Comparison of ENCODE assay signal across 32 mouse cellular contexts in the genomic region with DNA sequence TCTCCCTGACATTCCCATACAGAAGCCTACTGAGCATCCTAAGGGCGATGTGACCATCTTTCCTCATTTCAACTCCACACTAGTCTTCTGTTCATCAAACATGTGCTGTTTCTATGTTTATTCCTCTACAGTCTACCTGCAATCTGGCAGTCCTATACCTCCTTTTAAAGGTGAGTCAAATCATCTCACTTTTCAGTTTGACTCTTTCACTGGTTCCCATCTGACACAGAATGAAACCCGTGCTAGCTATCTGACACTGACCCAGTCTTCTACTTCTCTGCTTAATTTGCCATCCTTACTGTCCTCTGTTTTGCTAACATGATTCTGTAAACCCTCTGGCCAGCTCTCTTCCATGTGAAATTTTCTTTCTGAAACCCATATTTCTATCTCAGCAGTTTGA.
"Had no signal": no experiment of that assay in that cellular context is flagged by ENCODE, and none has a peak within 500 bp of the region (broad histone marks: within the 10 kb centered on the region; RNA-seq: fewer than 3 reads in every experiment).

No protein-coding gene starts in this region.

- H3K36me3 ChIP-seq: limb, embryonic 10.5 days; limb, embryonic 12.5 days; limb, embryonic 13.5 days; limb, embryonic 15.5 days; liver, embryonic 12.5 days; liver, embryonic 13.5 days; liver, embryonic 15.5 days; lung, embryonic 15.5 days; midbrain, embryonic 10.5 days; midbrain, embryonic 12.5 days; midbrain, embryonic 13.5 days; midbrain, embryonic 15.5 days; neural tube, embryonic 12.5 days had no signal

- ATAC-seq: liver, embryonic 12.5 days; liver, postnatal 0 days; lung, postnatal 0 days; midbrain, embryonic 13.5 days; midbrain, embryonic 15.5 days; midbrain, embryonic 16.5 days had no signal

- H3K27ac ChIP-seq: limb, embryonic 10.5 days; limb, embryonic 12.5 days; limb, embryonic 13.5 days; limb, embryonic 15.5 days; liver, embryonic 12.5 days; liver, embryonic 13.5 days; liver, embryonic 14.5 days; liver, embryonic 15.5 days; lung, embryonic 15.5 days; macrophage; midbrain, embryonic 10.5 days; midbrain, embryonic 12.5 days; midbrain, embryonic 13.5 days; midbrain, embryonic 15.5 days; neural tube, embryonic 12.5 days had no signal

- H3K9me3 ChIP-seq: limb, embryonic 10.5 days; limb, embryonic 12.5 days; limb, embryonic 13.5 days; limb, embryonic 15.5 days; liver, embryonic 12.5 days; liver, embryonic 13.5 days; liver, embryonic 15.5 days; lung, embryonic 15.5 days; midbrain, embryonic 10.5 days; midbrain, embryonic 12.5 days; midbrain, embryonic 13.5 days; midbrain, embryonic 15.5 days; neural tube, embryonic 12.5 days had no signal

- H3K9ac ChIP-seq: limb, embryonic 12.5 days; limb, embryonic 13.5 days; limb, embryonic 15.5 days; liver, embryonic 12.5 days; liver, embryonic 13.5 days; liver, embryonic 14.5 days; liver, embryonic 15.5 days; liver, postnatal 0 days; lung, embryonic 14.5 days; lung, embryonic 15.5 days; midbrain, embryonic 12.5 days; midbrain, embryonic 13.5 days; midbrain, embryonic 15.5 days; neural tube, embryonic 12.5 days had no signal

- H3K4me2 ChIP-seq: limb, embryonic 12.5 days; limb, embryonic 13.5 days; limb, embryonic 15.5 days; liver, embryonic 11.5 days; liver, embryonic 12.5 days; liver, embryonic 13.5 days; liver, embryonic 15.5 days; lung, embryonic 14.5 days; lung, embryonic 15.5 days; midbrain, embryonic 11.5 days; midbrain, embryonic 12.5 days; midbrain, embryonic 13.5 days; midbrain, embryonic 15.5 days; neural tube, embryonic 12.5 days had no signal

- H3K4me1 ChIP-seq: limb, embryonic 10.5 days; limb, embryonic 12.5 days; limb, embryonic 13.5 days; limb, embryonic 15.5 days; liver, embryonic 12.5 days; liver, embryonic 13.5 days; liver, embryonic 15.5 days; lung, embryonic 15.5 days; megakaryocyte, embryonic 14.5 days; midbrain, embryonic 10.5 days; midbrain, embryonic 12.5 days; midbrain, embryonic 13.5 days; midbrain, embryonic 15.5 days; neural tube, embryonic 12.5 days had no signal

- DNase-seq: left cerebral cortex, postnatal 4 days; liver; liver, embryonic 13.5 days; liver, postnatal 0 days; lung, adult 18-20 months; lung, adult 2 months; lung, embryonic 14.5 days; lung, postnatal 10 days; lung, postnatal 14 days; lung, postnatal 36 days; lung, postnatal 4 days; midbrain, embryonic 14.5 days had no signal

- H3K4me3 ChIP-seq: limb, embryonic 10.5 days; limb, embryonic 12.5 days; limb, embryonic 13.5 days; limb, embryonic 15.5 days; liver, embryonic 12.5 days; liver, embryonic 13.5 days; liver, embryonic 15.5 days; lung, embryonic 15.5 days; megakaryocyte, embryonic 14.5 days; midbrain, embryonic 10.5 days; midbrain, embryonic 12.5 days; midbrain, embryonic 13.5 days; midbrain, embryonic 15.5 days; myocyte; neural tube, embryonic 12.5 days had no signal

- H3K27me3 ChIP-seq: limb, embryonic 12.5 days; limb, embryonic 13.5 days; limb, embryonic 15.5 days; liver, embryonic 12.5 days; liver, embryonic 13.5 days; liver, embryonic 15.5 days; lung, embryonic 15.5 days; megakaryocyte, embryonic 14.5 days; midbrain, embryonic 12.5 days; midbrain, embryonic 13.5 days; midbrain, embryonic 15.5 days; neural tube, embryonic 12.5 days had no signal
